Mouse (Mus musculus) kidney, embryonic 14.5 days (tissue): ENCODE data around the gene Grin2b. TPM values are rescaled to one million over a fixed set of nuclear protein-coding genes. Genes with fewer than 3 reads are reported as not detected.
"Not testable (repeated sequence)": the region's sequence is repeated elsewhere in the genome, so short reads cannot be mapped to it uniquely, and the experiment has no call there.

Experiments used
- ATAC-seq: fragments of 200-750 bp; cut with Nextera tagmentation; 2 replicates; pipeline ENCODE4 v1.8.0; 2017; ENCODE audit warnings: moderate number of reproducible peaks, mild to moderate bottlenecking, moderate TSS enrichment, moderate library complexity; ENCODE audit not compliant: low FRiP score, low TSS enrichment
- H3K27ac ChIP-seq: fragments of 300-500 bp; sonication (generic); 2 replicates; pipeline ENCODE4 v1.5.1; 2014; ENCODE audit warnings: low read depth, mild to moderate bottlenecking, low read length, moderate library complexity, mixed read lengths
- H3K27me3 ChIP-seq: fragments of 300-500 bp; sonication (generic); 2 replicates; pipeline ENCODE4 v1.6.1; 2014; ENCODE audit warnings: mild to moderate bottlenecking, low read length; ENCODE audit not compliant: control insufficient read depth, insufficient read depth
- H3K36me3 ChIP-seq: fragments of 300-500 bp; sonication (generic); 2 replicates; pipeline ENCODE4 v1.6.1; 2014; ENCODE audit warnings: low read length, mixed read lengths; ENCODE audit not compliant: control insufficient read depth, insufficient read depth
- H3K4me1 ChIP-seq: fragments of 300-500 bp; sonication (generic); 2 replicates; pipeline ENCODE4 v1.6.1; 2014; ENCODE audit warnings: low read length, mixed read lengths; ENCODE audit not compliant: control insufficient read depth, insufficient read depth
- H3K4me2 ChIP-seq: fragments of 300-500 bp; sonication (generic); replicated peaks from 2 replicates; pipeline ENCODE4 v1.6.1; 2014; ENCODE audit warnings: low read depth, mild to moderate bottlenecking, low read length
- H3K4me3 ChIP-seq: fragments of 300-500 bp; sonication (generic); 2 replicates; pipeline ENCODE4 v1.5.1; 2014; ENCODE audit warnings: mild to moderate bottlenecking, low read length
- H3K9ac ChIP-seq: fragments of 300-500 bp; sonication (generic); 2 replicates; pipeline ENCODE4 v1.6.1; 2014; ENCODE audit warnings: low read depth, mild to moderate bottlenecking, low read length, moderate library complexity
- H3K9me3 ChIP-seq: fragments of 300-500 bp; sonication (generic); 2 replicates; pipeline ENCODE4 v1.6.1; 2016; ENCODE audit warnings: low read length; ENCODE audit not compliant: control insufficient read depth
- WGBS: fragments of 180-500 bp; shearing (Covaris S2); extraction: QIAGEN DNeasy Blood & Tissue Kit; methylation state at CpG from one replicate; pipeline ENCODE4 v1.1.7; 2014; 5-methylcytosine and 5-hydroxymethylcytosine counted together
- polyA plus RNA-seq: library from polyadenylated mRNA; unstranded; fragments of >200 nt; fragmentation: Nextera tagmentation; extraction: Ambion mirVana; gene quantifications from 2 replicates; pipeline ENCODE4 v1.2.1, GENCODE M21; 2014

The Grin2b gene
- polyA plus RNA-seq, 1 experiment from 2014 or later = 0.05 TPM

DNA sequence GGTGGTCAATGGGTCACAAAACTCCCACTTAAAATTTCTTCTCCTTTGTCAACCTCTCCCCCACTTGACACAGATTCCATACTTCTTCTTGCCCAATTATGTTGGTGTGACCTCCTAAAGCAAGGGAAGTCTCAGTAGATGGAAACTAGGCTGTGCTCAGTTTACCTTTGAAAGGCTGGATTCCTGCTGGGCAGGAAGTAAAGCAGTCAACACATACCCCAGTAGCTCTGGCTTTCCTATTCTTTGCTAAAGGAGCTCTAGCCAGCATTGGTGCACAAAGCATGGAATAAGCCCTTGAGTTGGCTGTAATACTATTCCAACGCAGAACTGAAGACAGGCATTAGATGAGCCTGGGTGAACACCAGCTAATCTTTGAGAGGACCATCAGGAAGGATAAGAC lies 459.1 kb downstream of the Grin2b start:
- H3K9me3 ChIP-seq = no peaks in the 10 kb centered on the region
- H3K4me2 ChIP-seq = no peak overlapping the region
- H3K36me3 ChIP-seq = no peaks in the 10 kb centered on the region
- no peak for ATAC-seq
- no peak overlapping the region for H3K27ac ChIP-seq
- H3K4me1 ChIP-seq = no peaks in the 10 kb centered on the region
- H3K4me3 ChIP-seq = no peak overlapping the region
- no peaks in the 10 kb centered on the region for H3K27me3 ChIP-seq
- WGBS = 79% methylated on average over 1 of the region's 1 CpGs
- no peak overlapping the region for H3K9ac ChIP-seq

GRCm38 (mm10) chr6:135713716-135714115 lies 459.6 kb downstream of the Grin2b start:
- WGBS = 75% methylated on average over 8 of the region's 8 CpGs
- no peaks in the 10 kb centered on the region for H3K4me1 ChIP-seq
- no peak for ATAC-seq

DNA sequence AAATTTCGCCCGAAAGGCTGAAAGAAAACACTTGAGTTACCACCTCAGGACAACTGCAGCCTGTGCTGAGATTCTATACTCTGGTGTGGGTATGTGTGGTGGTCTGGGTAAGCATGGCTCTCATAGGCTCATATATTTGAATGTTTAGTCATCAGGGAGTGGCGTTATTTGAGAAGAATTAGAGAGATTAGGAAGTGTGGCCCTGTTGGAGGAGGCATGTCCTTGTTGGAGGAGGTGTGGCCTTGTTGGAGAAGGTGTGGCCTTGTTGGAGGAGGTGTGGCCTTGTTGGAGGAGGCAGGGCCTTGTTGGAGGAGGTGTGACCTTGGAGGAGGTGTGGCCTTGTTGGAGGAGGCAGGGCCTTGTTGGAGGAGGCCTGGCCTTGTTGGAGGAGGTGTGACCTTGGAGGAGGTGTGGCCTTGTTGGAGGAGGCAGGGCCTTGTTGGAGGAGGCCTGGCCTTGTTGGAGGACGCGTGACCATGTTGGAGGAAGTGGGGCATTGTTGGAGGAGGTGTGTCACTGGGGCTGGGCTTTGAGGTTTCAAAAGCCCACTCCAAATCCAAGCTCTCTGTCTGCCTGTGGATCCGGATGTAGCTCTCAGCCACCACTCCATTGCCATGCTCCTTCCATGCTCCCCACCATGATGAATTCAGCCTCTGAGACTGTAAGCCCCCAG lies 466.3 kb downstream of the Grin2b start:
- H3K9me3 ChIP-seq, H3K36me3 ChIP-seq, H3K4me1 ChIP-seq, H3K4me2 ChIP-seq, H3K4me3 ChIP-seq, H3K9ac ChIP-seq, H3K27me3 ChIP-seq, ATAC-seq, H3K27ac ChIP-seq: not testable (repeated sequence)
- 92% methylated on average over 6 of the region's 6 CpGs for WGBS

More at GRCm38 (mm10) chr6:135713716-135714115, 459.6 kb downstream of the Grin2b start:
- Histone ChIP-seq H3K9ac (no peak overlapping the region), H3K27me3 (no peaks in the 10 kb centered on the region), H3K9me3 (no peaks in the 10 kb centered on the region), H3K36me3 (no peaks in the 10 kb centered on the region), H3K4me2 (no peak overlapping the region), H3K4me3 (no peak overlapping the region), H3K27ac (no peak overlapping the region)

DNA sequence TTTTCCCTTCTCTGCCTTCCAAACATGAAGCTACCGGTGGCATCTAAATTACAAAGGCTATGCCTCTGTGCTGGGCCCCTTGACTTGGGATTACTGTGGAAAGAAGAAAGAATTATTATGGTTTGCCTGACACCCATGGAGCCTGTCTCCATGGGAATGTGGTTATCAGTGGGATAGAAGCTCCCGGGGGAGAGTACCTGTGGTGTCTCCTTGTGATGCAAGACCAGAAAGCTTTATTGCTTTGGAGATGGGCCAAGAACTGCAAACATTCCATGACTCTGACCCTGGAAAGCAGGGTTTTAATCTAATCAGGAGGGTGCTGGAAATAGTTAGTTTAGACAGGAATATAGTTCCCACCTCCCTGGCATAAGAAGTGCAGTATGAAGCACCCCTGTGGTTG lies 469.7 kb downstream of the Grin2b start:
- peaks cover 7% of the 10 kb centered on the region; the same call in 1 of the 2 replicates for H3K4me1 ChIP-seq
- no peak overlapping the region for H3K9ac ChIP-seq
- H3K9me3 ChIP-seq = no peaks in the 10 kb centered on the region
- no peak overlapping the region for H3K4me3 ChIP-seq
- no peaks in the 10 kb centered on the region for H3K36me3 ChIP-seq
- H3K27me3 ChIP-seq = no peaks in the 10 kb centered on the region
- H3K27ac ChIP-seq = no peak overlapping the region
- no peak overlapping the region for H3K4me2 ChIP-seq
- 27% methylated on average over 2 of the region's 2 CpGs for WGBS
- ATAC-seq = peak; percentile 63; the same call in 1 of the 2 replicates

DNA sequence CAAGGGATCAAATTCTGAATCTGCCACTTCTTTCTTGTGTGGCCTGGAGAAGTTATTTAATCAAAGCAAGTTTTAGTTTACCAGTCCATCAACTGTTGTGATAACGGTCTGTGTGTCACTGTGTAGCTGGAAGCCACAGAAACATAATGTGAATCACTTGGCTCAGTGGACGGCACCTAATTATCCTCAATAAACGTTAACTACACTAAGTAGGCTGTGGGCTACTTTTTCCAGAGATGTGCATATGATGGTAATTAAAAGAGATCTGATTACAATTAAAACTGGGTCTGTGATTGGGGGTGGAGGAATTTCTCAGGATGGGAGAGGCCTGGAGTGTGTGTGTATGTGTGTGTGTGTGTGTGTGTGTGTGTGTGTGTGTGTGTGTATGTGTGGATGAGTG lies 471.9 kb downstream of the Grin2b start:
- Histone ChIP-seq H3K27ac (no peak overlapping the region), H3K9me3 (no peaks in the 10 kb centered on the region), H3K9ac (no peak overlapping the region), H3K4me1 (peaks cover 7% of the 10 kb centered on the region; the same call in 1 of the 2 replicates), H3K36me3 (no peaks in the 10 kb centered on the region), H3K4me3 (no peak overlapping the region), H3K27me3 (no peaks in the 10 kb centered on the region), H3K4me2 (no peak overlapping the region)
- WGBS = 71% methylated on average over 3 of the region's 3 CpGs
- no peak for ATAC-seq

GRCm38 (mm10) chr6:135700717-135701345 lies 472.5 kb downstream of the Grin2b start:
- 77% methylated on average over 12 of the region's 12 CpGs for WGBS
- H3K9me3 ChIP-seq = no peaks in the 10 kb centered on the region
- H3K36me3 ChIP-seq = no peaks in the 10 kb centered on the region
- H3K4me1 ChIP-seq = peaks cover 7% of the 10 kb centered on the region; the same call in 1 of the 2 replicates
- no peak overlapping the region for H3K27ac ChIP-seq
- H3K4me3 ChIP-seq = no peak overlapping the region
- H3K27me3 ChIP-seq = no peaks in the 10 kb centered on the region
- ATAC-seq = no peak
- no peak overlapping the region for H3K9ac ChIP-seq
- no peak overlapping the region for H3K4me2 ChIP-seq

DNA sequence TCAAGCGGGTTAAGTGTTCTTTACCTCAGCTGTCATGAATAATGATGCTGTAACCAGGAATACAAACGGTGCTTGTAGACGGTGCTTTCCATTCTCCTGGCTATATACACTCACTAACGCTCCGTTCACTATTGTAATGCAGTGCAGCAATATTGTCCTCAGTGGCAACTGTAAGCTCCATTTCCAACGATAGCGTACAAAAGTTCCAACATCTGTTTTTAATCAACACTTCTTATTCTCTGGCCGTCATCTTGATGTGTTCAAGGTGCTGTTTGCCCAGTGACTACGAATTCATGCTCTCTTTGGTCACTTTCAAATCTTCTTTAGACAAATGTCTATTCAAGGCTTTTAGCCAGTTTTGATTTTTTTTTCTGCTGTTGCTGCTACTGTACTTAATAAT lies 480.8 kb downstream of the Grin2b start:
- ATAC-seq = no peak
- no peaks in the 10 kb centered on the region for H3K4me1 ChIP-seq
- H3K27me3 ChIP-seq = no peaks in the 10 kb centered on the region
- no peak overlapping the region for H3K4me2 ChIP-seq
- no peak overlapping the region for H3K4me3 ChIP-seq
- WGBS = 59% methylated on average over 9 of the region's 9 CpGs
- no peak overlapping the region for H3K9ac ChIP-seq
- H3K9me3 ChIP-seq = peaks cover 4% of the 10 kb centered on the region; the same call in 1 of the 2 replicates
- no peak overlapping the region for H3K27ac ChIP-seq
- H3K36me3 ChIP-seq = no peaks in the 10 kb centered on the region

DNA sequence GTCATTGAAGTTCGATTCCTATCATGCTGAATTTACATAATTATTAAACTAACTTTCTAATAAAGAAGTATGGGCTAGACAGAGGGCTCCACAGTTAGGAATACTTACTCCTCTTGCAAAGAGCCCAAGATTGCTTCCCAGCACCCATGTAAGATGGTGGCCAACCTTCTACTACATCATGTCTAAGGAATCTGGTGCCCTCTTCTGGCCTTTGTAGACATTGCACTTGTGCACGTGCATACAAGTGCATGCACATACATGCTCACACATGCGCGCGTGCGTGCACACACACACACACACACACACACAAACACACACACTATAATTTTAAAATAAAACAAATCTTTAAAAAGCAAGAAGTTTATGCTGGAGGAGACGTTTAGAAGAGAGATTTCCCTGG lies 481.8 kb downstream of the Grin2b start:
- Histone ChIP-seq H3K36me3 (no peaks in the 10 kb centered on the region), H3K4me1 (no peaks in the 10 kb centered on the region), H3K9ac (no peak overlapping the region), H3K27ac (no peak overlapping the region), H3K9me3 (peaks cover 4% of the 10 kb centered on the region; the same call in 1 of the 2 replicates), H3K4me2 (no peak overlapping the region), H3K27me3 (no peaks in the 10 kb centered on the region), H3K4me3 (no peak overlapping the region)
- ATAC-seq = no peak
- WGBS = 92% methylated on average over 7 of the region's 7 CpGs

DNA sequence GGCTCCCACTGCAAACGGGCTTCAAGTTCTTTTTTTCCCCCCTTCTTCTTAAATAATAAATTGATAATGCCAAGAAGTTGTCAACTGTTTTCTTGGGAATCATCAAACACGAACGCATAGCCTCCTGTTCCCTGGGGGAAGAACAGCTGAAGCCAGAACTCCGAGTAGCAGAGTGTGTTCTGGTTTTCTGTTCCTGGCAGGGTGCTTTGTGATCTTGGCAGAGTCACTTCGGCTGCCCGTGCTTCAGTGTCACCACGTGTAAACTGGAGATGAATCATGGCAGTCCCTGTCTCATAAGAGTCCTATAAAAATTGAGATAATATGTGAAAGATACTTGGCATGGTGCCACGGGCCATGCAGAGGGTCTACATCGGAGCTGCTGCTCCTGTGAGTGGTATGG lies 485.4 kb downstream of the Grin2b start:
- Histone ChIP-seq H3K4me2 (no peak overlapping the region), H3K27ac (no peak overlapping the region), H3K27me3 (no peaks in the 10 kb centered on the region), H3K4me3 (no peak overlapping the region), H3K9ac (no peak overlapping the region), H3K4me1 (no peaks in the 10 kb centered on the region), H3K9me3 (peaks cover 4% of the 10 kb centered on the region; the same call in 1 of the 2 replicates), H3K36me3 (no peaks in the 10 kb centered on the region)
- no peak for ATAC-seq
- 52% methylated on average over 9 of the region's 9 CpGs for WGBS
